Mouse (Mus musculus) layer of hippocampus, adult 9-10 months (tissue): ENCODE measurements around the gene Gm6309.
A peak's percentile ranks its signal among the peaks of the same experiment; 100 is the strongest.
"Not testable (repeated sequence)": the region's sequence is repeated elsewhere in the genome, so short reads cannot be mapped to it uniquely, and the experiment has no call there.

ENCODE experiments used
- DNase-seq: peaks from one replicate; pipeline ENCODE4 v3.0.0; 2022; ENCODE audit warnings: low spot score

Gm6309 gene

DNA sequence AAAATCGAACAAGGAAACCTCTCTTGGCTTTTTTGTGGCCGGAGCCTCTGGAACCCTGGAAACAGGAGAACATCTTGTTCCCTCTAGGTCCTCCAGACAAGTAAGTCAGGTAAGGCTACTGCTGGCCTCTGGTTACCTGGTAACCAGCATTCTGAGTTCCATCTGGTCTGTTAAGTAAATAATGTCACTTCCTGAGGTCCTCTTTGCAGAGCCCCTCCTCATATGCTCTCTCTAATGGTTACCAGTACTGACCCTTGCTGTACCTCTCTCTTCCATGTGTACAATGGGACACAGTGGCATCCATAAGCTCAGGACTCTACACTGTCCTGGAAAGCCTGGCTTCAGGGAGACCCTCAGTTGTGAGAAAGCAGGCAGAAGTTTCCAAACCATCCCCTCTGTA, at the start of gene Gm6309:
Gene Gm6309 (minus strand): TSS at position 101 of the 400 bp plus-strand sequence.
- DNase-seq: not testable (repeated sequence)

DNA sequence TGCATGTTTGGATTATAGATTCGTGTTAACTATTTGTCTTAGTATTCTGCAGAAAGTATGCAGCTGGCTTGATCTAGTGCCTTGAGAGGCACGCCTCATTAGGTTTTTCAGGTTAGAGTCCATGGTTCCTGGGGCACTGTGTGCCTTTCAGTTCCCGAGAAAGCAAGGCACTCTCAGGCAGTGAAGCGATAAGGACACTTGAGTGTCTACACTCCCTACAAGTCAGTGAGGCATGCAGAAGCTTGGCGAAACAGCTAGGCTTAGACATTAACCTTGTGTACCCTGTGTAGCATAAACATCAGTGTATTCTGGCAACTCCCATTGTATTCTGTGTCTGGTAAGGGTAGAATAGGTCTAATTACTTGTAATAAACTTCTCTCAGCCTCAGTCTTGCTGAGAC, 35.0 kb upstream of the Gm6309 start:
- no peak for DNase-seq

DNA sequence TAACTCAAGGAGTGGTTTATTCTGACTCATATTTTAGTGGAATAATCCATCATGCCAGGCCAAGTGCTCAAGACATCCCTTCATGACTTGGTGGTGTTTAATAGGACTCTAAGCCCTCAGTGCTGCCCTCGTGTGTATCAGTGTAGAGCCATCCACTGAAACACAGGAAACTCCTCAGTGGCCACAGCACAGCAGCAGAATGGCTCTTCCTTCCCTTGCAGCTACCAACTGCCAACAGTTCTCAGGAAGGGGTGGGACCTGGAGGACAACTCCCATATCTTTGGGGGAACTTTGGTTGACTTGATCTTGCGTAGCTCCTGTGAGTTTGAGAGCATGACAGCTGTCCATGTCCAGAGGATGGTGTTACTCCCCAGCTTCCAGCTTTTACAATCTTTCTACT, 33.4 kb upstream of the Gm6309 start:
- DNase-seq: no peak

DNA sequence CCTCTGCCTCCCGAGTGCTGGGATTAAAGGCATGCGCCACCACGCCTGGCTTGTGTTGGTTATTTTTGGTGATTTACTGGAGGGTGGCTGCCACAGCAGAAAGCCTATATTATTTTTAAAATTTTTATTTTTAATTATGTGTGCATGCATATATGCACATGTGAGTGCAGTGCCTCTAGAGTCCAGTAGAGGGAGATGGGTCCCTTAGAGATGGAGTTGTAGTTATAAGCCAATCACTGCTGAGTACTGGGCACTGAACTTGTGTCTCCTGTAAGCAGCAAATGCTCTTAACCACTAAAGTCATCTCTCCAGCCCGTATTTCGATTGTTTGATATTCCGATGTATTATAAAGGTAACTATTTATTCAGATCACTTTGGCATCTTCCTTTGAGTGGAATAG, 30.1 kb upstream of the Gm6309 start:
- DNase-seq: no peak

DNA sequence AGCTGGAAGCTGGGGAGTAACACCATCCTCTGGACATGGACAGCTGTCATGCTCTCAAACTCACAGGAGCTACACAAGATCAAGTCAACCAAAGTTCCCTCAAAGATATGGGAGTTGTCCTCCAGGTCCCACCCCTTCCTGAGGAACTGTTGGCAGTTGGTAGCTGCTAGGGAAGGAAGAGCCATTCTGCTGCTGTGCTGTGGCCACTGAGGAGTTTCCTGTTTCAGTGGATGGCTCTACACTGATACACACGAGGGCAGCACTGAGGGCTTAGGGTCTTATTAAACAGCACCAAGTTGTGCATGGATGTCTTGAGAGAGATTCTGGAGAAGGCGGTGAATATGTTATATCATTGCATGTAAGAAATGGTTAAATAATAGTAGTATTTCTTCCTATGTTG, 29.0 kb upstream of the Gm6309 start:
- DNase-seq: no peak

DNA sequence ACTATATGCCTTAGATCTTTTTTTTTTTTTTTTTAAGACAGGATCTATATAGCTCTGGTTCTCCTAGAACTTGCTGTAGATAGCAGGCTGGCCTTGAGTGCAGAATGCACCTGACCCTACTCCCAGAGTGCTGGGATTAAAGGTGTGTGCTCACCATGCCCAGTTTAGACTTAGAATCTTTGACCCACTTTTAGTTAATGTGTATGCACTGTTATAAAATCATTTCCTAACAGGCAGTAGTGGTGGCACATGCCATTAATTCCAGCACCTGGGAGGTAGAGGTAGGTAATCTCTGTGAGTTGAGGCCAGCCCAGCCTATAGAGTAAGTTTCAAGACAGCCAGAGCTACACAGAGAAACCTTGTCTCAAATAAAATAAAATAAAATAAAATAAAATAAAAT, 28.6 kb upstream of the Gm6309 start:
- DNase-seq: no peak

DNA sequence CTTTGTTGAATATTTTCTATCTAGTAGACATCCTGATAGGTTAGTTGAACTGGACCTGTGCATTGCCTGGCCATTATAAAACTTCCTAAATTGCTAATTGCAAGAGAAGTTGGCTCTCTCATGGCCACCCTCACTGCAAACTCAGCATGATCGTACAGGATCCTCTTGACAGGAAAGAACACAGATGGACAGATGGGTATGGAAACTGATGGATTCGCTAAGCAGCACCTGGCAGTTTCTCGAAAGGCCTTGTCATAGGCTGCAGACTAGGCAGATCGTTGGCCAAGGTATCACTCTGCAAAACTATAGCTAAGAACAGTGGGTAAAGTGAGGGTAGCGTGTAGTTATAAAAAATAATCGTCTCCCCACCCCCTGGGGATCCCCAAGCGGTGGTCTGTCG, 22.8 kb upstream of the Gm6309 start:
- no peak for DNase-seq

DNA sequence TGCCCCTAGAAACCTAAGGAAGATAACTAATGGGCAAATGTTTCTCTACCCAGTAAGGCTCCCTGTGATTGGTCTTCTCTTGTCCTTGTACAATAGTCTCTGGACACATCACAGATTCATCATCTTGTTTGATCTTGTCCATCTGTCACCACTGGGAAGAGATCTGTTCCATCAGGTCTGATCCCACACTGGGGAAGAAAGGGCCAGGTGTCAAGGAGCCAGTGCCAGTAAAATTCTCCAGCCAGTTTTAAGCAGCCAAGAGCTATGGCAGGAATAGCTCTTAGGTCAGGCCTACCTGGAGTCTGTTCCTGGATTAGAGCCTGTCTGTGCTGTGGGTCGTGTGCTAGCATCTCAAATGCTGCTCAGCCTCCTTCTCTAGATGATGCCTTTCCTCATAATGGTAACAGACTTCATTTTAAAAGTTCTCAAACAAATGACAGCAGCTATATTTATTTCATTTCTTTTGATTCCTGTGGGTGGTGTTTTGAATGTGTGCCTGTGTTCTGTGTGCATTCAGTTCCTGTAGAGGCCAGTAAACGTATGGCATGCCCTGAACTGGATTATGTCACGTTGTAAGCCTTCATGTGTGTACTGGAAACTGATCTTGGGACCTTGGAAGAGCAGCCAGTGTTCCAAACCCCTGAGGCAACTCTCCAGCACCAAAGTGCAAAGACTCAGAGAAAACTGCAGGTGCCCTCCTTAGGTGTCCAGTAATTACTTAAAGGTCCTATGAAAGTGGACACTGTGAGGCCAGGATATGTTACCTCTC, 20.2 kb upstream of the Gm6309 start:
- no peak for DNase-seq

DNA sequence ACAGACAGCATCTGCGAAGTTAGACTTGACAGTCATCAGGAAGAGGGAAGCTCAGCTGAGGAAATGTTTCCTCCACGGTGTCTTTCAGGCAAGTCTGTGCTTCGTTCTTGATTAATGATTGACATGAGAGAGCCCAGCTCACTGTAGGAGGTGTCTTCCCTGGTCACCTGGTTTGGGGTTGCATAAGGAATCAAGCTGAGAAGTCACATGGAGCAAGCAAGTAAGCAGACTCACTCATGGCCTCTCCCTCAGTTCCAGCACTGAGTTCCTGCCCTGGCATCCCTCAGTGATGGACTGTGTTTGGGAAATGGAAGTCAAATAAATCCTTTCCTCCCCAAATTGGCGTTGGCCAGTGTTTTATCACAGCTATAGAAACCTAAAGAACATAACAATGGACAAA, 19.6 kb upstream of the Gm6309 start:
- DNase-seq: no peak

DNA sequence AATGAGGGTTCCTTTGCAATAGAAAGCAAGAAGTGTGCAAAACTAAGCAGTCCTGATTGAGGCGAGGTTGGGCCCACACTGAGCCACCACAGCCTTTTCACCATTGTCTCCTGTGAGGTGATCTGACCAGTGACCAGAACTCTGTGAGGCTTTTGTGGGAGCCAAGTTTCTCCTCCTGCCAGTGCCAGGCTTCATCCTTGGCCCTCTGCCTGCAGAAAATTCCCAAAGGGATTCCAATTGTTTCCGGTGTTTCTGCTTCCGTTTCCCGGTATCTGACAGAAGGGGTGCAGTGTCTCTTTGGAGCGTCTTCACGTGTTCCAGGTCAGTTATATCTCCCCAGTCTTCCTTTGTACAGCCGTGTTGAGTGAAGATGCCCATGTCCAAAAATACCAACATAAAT, 18.2 kb upstream of the Gm6309 start:
- DNase-seq: no peak

DNA sequence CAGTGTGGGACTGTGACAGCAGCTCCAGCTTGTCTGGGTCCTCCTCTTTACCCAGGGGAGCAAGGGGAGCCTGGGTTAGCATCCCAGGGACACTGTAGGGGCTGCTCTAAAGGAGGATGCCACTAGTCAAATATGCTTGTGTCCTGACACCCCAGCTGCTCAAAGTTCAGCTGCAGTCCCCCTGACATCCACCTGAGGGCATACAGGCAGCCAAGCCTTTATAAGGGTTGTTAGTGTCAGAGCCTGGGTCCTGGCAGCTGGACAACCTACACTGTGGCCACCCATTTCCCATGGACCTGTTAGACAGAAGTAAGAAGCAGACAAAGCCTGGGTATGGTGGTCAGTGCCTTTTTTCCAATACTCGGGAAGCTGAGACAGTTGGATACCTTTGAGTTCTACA, 17.6 kb upstream of the Gm6309 start:
- DNase-seq: no peak

DNA sequence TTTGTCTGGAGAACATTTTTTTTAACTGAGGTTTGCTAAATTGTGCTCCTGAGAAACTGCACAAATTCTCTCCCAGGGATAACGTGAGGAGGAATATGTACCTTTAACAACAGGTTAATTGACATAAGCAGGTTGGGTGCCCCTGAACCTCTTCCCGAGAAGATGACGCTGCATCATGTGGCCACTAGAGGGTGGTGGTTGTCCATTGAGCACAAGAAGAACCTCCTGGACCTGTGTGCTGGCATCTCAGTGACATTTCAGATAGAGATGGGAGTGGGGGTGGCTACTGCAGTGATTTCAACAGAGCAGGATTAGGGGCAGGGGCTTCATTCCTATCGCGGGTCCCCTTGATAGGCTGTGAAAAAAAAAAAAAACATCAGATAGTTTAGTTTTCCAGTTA, 16.9 kb upstream of the Gm6309 start:
- DNase-seq: peak; percentile 30

DNA sequence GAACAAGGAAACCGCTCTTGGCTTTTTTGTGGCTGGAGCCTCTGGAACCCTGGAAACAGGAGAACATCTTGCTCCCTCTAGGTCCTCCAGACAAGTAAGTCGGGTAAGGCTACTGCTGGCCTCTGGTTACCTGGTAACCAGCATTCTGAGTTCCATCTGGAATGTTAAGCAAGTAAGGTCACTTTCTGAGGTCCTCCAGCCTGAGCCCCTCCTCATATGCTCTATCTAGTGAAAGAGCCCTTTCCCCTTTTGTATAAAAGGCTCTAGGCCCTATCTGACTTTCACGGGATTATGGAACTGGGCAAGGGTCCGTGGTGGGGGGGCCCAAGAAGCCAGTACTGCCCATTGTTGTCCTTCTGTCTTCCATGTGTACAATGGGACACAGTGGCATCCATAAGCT, 14.7 kb upstream of the Gm6309 start, which contains the start of gene 1700001J03Rik:
Gene 1700001J03Rik (minus strand): TSS at position 101 of the 400 bp plus-strand sequence.
- DNase-seq: not testable (repeated sequence)

DNA sequence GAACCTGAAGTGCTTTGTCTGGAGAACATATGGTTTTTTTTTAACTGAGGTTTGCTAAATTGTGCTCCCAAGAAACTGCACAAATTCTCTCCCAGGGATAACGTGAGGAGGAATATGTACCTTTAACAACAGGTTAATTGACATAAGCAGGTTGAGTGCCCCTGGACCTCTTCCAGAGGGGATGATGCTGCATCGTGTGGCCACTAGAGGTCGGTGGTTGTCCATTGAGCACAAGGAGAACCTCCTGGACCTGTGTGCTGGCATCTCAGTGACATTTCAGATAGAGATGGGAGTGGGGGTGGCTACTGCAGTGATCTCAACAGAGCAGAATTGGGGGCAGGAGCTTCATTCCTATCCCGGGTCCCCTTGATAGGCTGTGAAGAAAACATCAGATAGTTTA, 2.2 kb upstream of the Gm6309 start:
- not testable (repeated sequence) for DNase-seq

DNA sequence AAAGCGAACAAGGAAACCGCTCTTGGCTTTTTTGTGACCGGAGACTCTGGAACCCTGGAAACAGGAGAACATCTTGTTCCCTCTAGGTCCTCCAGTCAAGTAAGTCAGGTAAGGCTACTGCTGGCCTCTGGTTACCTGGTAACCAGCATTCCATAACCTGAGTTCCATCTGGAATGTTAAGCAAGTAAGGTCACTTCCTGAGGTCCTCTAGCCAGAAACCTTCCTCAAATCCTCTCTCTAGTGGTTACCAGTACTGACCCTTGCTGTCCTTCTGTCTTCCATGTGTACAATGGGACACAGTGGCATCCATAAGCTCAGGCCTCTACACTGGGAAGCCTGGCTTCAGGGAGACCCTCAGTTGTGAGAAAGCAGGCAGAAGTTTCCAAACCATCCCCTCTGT, 10.1 kb downstream of the Gm6309 start, which contains the start of gene Gm5565:
Gene Gm5565 (minus strand): TSS at position 101 of the 400 bp plus-strand sequence.
- not testable (repeated sequence) for DNase-seq

DNA sequence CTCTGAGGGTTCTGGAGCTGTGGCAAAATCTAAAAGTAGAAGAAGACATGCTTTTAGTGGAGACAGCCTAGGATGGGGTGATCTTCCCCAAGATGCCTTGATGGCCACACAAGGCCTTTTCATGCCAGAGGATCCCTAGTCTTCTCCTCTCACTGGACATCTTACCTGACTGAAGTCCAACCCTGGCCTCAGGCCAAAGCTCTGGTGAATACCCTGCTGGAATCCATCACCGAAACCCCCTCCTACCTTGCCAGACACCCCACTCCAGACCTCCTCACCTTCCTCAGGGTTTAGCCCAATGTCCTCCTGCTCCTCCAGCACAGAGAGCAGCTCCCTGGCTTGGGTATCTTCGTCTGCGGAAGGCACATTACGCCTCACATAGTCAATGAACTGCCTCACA, 12.2 kb downstream of the Gm6309 start:
- not testable (repeated sequence) for DNase-seq

DNA sequence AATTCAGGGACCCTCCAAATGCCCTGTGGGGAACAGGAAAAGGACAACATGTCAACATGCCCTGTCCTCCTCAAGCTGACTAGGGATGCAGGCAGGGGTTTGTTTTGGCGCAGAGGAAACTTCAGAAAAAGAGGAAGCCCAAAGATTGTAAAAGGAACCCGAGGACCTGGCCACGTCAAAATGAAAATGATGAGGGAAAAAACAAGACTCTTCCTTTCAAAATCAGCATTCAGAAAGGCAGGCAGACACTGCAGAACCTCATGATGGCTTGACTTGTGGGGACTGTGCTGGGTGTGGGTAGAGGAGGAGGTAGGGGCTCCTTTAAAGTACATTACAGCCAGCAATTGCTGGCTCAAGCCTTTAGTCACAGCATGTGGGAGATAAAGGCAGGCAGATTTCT, 20.1 kb downstream of the Gm6309 start:
- DNase-seq: no peak

DNA sequence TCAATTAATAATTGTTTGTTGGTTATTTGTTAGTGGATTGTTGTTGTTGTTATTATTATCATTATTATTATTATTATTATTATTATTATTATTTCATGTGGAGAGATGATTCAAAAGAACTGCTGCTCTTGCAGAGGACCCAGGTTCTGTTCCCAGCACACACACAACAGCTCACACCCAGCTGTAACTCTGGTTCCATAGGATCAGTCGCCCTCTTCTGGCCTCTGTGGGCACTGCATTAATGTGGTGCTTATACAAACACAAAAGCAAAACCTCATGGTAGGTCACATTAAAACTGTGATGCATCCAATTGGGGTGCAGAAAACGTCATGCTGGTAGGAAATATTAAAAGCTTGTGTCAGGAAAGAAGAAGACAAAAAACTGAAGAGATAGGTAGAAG, 22.6 kb downstream of the Gm6309 start:
- DNase-seq: no peak
